Mouse (Mus musculus) kidney, adult 2 months (tissue): ENCODE results near the gene Cd48. TPM values are rescaled to one million over a fixed set of nuclear protein-coding genes. Genes with fewer than 3 reads are reported as not detected.
"Not testable (repeated sequence)": the region's sequence is repeated elsewhere in the genome, so short reads cannot be mapped to it uniquely, and the experiment has no call there.

Experiments
- DNase-seq: peaks from one replicate; pipeline ENCODE4 v3.0.0; 2021
- H3K27ac ChIP-seq: fragments of 200-500 bp; 2 replicates; pipeline ENCODE4 v1.5.1; 2012; ENCODE audit warnings: low read depth, low read length, control low read depth, inconsistent platforms; ENCODE audit not compliant: insufficient read depth
- H3K27me3 ChIP-seq: fragments of 200-500 bp; replicated peaks from 2 replicates; pipeline ENCODE4 v1.6.1; 2012; ENCODE audit warnings: mild to moderate bottlenecking, moderate library complexity, low read length, inconsistent platforms; ENCODE audit not compliant: control insufficient read depth, insufficient read depth
- H3K36me3 ChIP-seq: fragments of 200-500 bp; 2 replicates; pipeline ENCODE4 v1.6.1; 2012; ENCODE audit warnings: mild to moderate bottlenecking, moderate library complexity, low read length, inconsistent platforms; ENCODE audit not compliant: control insufficient read depth, insufficient read depth
- H3K4me1 ChIP-seq: fragments of 200-500 bp; 2 replicates; pipeline ENCODE4 v1.6.1; 2011; ENCODE audit warnings: low read length; ENCODE audit not compliant: control insufficient read depth, insufficient read depth
- H3K4me3 ChIP-seq: fragments of 200-500 bp; 2 replicates; pipeline ENCODE4 v1.5.1; 2011; ENCODE audit warnings: mild to moderate bottlenecking, low read depth, low read length, control low read depth; ENCODE audit not compliant: insufficient read depth
- CTCF ChIP-seq: fragments of 200-500 bp; conservative IDR thresholded peaks from 2 replicates; pipeline ENCODE4 v1.5.1; 2011; ENCODE audit warnings: low read depth, mild to moderate bottlenecking, control low read depth, low read length, moderate library complexity, mixed read lengths; ENCODE audit not compliant: insufficient read depth, insufficient read length
- POLR2A ChIP-seq: fragments of 200-500 bp; IDR thresholded peaks from one replicate; pipeline ENCODE4 v1.6.1; 2011; ENCODE audit warnings: low read depth, low read length, control low read depth
- WGBS: fragments of 180-500 bp; shearing (Covaris S2); methylation state at CpG from one replicate; pipeline ENCODE4 v1.1.7; 2018; 5-methylcytosine and 5-hydroxymethylcytosine counted together
- polyA plus RNA-seq: library from polyadenylated mRNA; depleted of rRNA; stranded (reverse); fragments of >200 nt; gene quantifications from 2 replicates; pipeline ENCODE4 v1.2.3, GENCODE M21; 2012

Cd48 gene
- polyA plus RNA-seq, 1 experiment, result 4.3 TPM

GRCm38 (mm10) chr1:171693918-171694317, 12.1 kb downstream of the Cd48 start:
- no peaks in the 10 kb centered on the region for H3K36me3 ChIP-seq
- no peak overlapping the region for H3K4me3 ChIP-seq
- TF ChIP-seq CTCF (no peak), POLR2A (no peak)
- 81% methylated on average over 1 of the region's 1 CpGs for WGBS
- H3K27me3 ChIP-seq, result no peaks in the 10 kb centered on the region
- no peaks in the 10 kb centered on the region for H3K4me1 ChIP-seq
- no peak for DNase-seq
- no peak overlapping the region for H3K27ac ChIP-seq

- Histone ChIP-seq H3K27me3 (no peaks in the 10 kb centered on the region), H3K4me1 (no peaks in the 10 kb centered on the region), H3K36me3 (no peaks in the 10 kb centered on the region), H3K4me3 (no peak overlapping the region), H3K27ac (no peak overlapping the region)
- WGBS, result 15% methylated on average over 6 of the region's 6 CpGs
- no peak for TF ChIP-seq POLR2A
- 0 out of 2 replicates have a peak, but pooled peaks have one; percentile 9 for TF ChIP-seq CTCF
- no peak for DNase-seq
Measured at GRCm38 (mm10) chr1:171698983-171699382, 17.2 kb downstream of the Cd48 start.

GRCm38 (mm10) chr1:171713736-171714135, 31.9 kb downstream of the Cd48 start:
- not testable (repeated sequence) for H3K4me3 ChIP-seq, H3K27ac ChIP-seq, DNase-seq, H3K4me1 ChIP-seq, H3K27me3 ChIP-seq, H3K36me3 ChIP-seq
- WGBS, result 87% methylated on average over 1 of the region's 1 CpGs

GRCm38 (mm10) chr1:171715434-171715833, 33.6 kb downstream of the Cd48 start:
- no peak for DNase-seq
- Histone ChIP-seq H3K27me3 (no peaks in the 10 kb centered on the region), H3K27ac (no peak overlapping the region), H3K4me1 (no peaks in the 10 kb centered on the region), H3K36me3 (no peaks in the 10 kb centered on the region), H3K4me3 (no peak overlapping the region)
- TF ChIP-seq CTCF (no peak), POLR2A (no peak)
- 33% methylated on average over 2 of the region's 2 CpGs for WGBS

- DNase-seq, result no peak
- TF ChIP-seq POLR2A, result no peak
- no peak for TF ChIP-seq CTCF
- 67% methylated on average over 1 of the region's 1 CpGs for WGBS
- no peaks in the 10 kb centered on the region for H3K4me1 ChIP-seq
- H3K27ac ChIP-seq, result no peak overlapping the region
- no peaks in the 10 kb centered on the region for H3K27me3 ChIP-seq
- no peaks in the 10 kb centered on the region for H3K36me3 ChIP-seq
- H3K4me3 ChIP-seq, result no peak overlapping the region
Measured at GRCm38 (mm10) chr1:171716232-171716631, 34.4 kb downstream of the Cd48 start.

GRCm38 (mm10) chr1:171731195-171731594, 49.4 kb downstream of the Cd48 start:
- H3K36me3 ChIP-seq, result no peaks in the 10 kb centered on the region
- no peak overlapping the region for H3K4me3 ChIP-seq
- no peak for DNase-seq
- no peaks in the 10 kb centered on the region for H3K27me3 ChIP-seq
- H3K27ac ChIP-seq, result no peak overlapping the region
- no peak for TF ChIP-seq POLR2A
- no peak for TF ChIP-seq CTCF
- H3K4me1 ChIP-seq, result no peaks in the 10 kb centered on the region

GRCm38 (mm10) chr1:171734898-171735297, 53.1 kb downstream of the Cd48 start:
- TF ChIP-seq CTCF (no peak), POLR2A (no peak)
- WGBS, result 79% methylated on average over 6 of the region's 6 CpGs
- no peaks in the 10 kb centered on the region for H3K27me3 ChIP-seq
- no peak for DNase-seq
- no peaks in the 10 kb centered on the region for H3K36me3 ChIP-seq
- H3K4me1 ChIP-seq, result no peaks in the 10 kb centered on the region
- H3K27ac ChIP-seq, result no peak overlapping the region
- no peak overlapping the region for H3K4me3 ChIP-seq
